Mouse (Mus musculus) lung, embryonic 15.5 days (tissue): ENCODE results near the gene Oprd1. TPM values are rescaled to one million over a fixed set of nuclear protein-coding genes. Genes with fewer than 3 reads are reported as not detected.

Source experiments
- ATAC-seq: fragments of 200-750 bp; cut with Nextera tagmentation; 2 replicates; pipeline ENCODE4 v1.8.0; 2017; ENCODE audit warnings: moderate number of reproducible peaks, borderline replicate concordance; ENCODE audit not compliant: low FRiP score, low TSS enrichment; ENCODE audit errors: extremely low read depth
- H3K27ac ChIP-seq: fragments of 300-500 bp; sonication (generic); 2 replicates; pipeline ENCODE4 v1.5.1; 2015; ENCODE audit warnings: moderate library complexity, mild to moderate bottlenecking, inconsistent platforms
- H3K27me3 ChIP-seq: fragments of 300-500 bp; sonication (generic); 2 replicates; pipeline ENCODE4 v1.6.1; 2015; ENCODE audit warnings: inconsistent platforms
- H3K36me3 ChIP-seq: fragments of 300-500 bp; sonication (generic); 2 replicates; pipeline ENCODE4 v1.6.1; 2015; ENCODE audit warnings: inconsistent platforms
- H3K4me1 ChIP-seq: fragments of 300-500 bp; sonication (generic); 2 replicates; pipeline ENCODE4 v1.6.1; 2015; ENCODE audit warnings: inconsistent platforms
- H3K4me2 ChIP-seq: fragments of 300-500 bp; sonication (generic); 2 replicates; pipeline ENCODE4 v1.6.1; 2015; ENCODE audit warnings: inconsistent platforms, mild to moderate bottlenecking, moderate library complexity
- H3K4me3 ChIP-seq: fragments of 300-500 bp; sonication (generic); 2 replicates; pipeline ENCODE4 v1.5.1; 2015; ENCODE audit warnings: mild to moderate bottlenecking, inconsistent platforms
- H3K9ac ChIP-seq: fragments of 300-500 bp; sonication (generic); 2 replicates; pipeline ENCODE4 v1.6.1; 2015; ENCODE audit warnings: inconsistent platforms
- H3K9me3 ChIP-seq: fragments of 300-500 bp; sonication (generic); 2 replicates; pipeline ENCODE4 v1.6.1; 2016; ENCODE audit warnings: inconsistent platforms
- WGBS: fragments of 180-500 bp; shearing (Covaris S2); methylation state at CpG from one replicate; pipeline ENCODE4 v1.1.7; 2015; 5-methylcytosine and 5-hydroxymethylcytosine counted together
- polyA plus RNA-seq: library from polyadenylated mRNA; unstranded; fragments of >200 nt; fragmentation: Nextera tagmentation; extraction: Ambion mirVana; gene quantifications from 2 replicates; pipeline ENCODE4 v1.2.1, GENCODE M21; 2015

Gene Oprd1
- polyA plus RNA-seq, 1 experiment from 2014 or later = 0.06 TPM

DNA sequence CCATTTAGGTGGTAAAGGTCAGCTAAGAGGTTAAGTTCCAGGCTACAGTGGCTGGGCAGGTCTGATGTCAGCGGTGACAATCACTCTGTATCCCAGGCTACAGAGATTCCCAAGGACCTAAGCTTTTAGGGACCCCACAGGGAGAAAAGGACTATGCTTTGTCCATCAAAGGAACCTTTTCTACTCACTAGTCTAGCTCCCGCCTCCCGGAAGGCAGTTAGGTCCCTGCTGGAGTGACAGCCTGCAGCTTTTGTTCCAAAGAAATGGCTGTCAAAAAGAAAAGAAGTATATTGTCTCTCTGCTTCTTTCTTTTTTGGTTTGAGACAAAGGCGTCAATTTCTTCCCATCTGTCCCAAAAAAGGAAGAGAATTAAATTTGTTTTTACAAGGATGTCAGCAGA, 33.1 kb downstream of the Oprd1 start:
- H3K27me3 ChIP-seq = peaks cover 10% of the 10 kb centered on the region
- no peak overlapping the region for H3K4me3 ChIP-seq
- WGBS = 79% methylated on average over 4 of the region's 4 CpGs
- H3K4me2 ChIP-seq = no peak overlapping the region
- ATAC-seq = no peak
- H3K9ac ChIP-seq = no peak overlapping the region
- H3K27ac ChIP-seq = no peak overlapping the region
- no peaks in the 10 kb centered on the region for H3K36me3 ChIP-seq
- 0 out of 2 replicates have a peak, but pooled peaks cover 4% of the 10 kb centered on the region for H3K4me1 ChIP-seq
- H3K9me3 ChIP-seq = no peaks in the 10 kb centered on the region

GRCm38 (mm10) chr4:132108221-132108620, 36.1 kb downstream of the Oprd1 start:
- H3K4me1 ChIP-seq = 0 out of 2 replicates have a peak, but pooled peaks cover under 1% of the 10 kb centered on the region
- H3K9ac ChIP-seq = no peak overlapping the region
- no peak overlapping the region for H3K4me3 ChIP-seq
- H3K27ac ChIP-seq = no peak overlapping the region
- H3K36me3 ChIP-seq = no peaks in the 10 kb centered on the region
- 88% methylated on average over 7 of the region's 7 CpGs for WGBS
- peaks cover 4% of the 10 kb centered on the region for H3K27me3 ChIP-seq
- ATAC-seq = no peak
- H3K4me2 ChIP-seq = no peak overlapping the region
- H3K9me3 ChIP-seq = no peaks in the 10 kb centered on the region

GRCm38 (mm10) chr4:132101152-132101551, 43.1 kb downstream of the Oprd1 start:
- Histone ChIP-seq H3K9me3 (no peaks in the 10 kb centered on the region), H3K27me3 (no peaks in the 10 kb centered on the region), H3K4me2 (no peak overlapping the region), H3K4me3 (no peak overlapping the region), H3K36me3 (no peaks in the 10 kb centered on the region), H3K4me1 (peaks cover 2% of the 10 kb centered on the region; the same call in 1 of the 2 replicates), H3K9ac (no peak overlapping the region), H3K27ac (no peak overlapping the region)
- WGBS = 21% methylated on average over 3 of the region's 3 CpGs
- no peak for ATAC-seq

DNA sequence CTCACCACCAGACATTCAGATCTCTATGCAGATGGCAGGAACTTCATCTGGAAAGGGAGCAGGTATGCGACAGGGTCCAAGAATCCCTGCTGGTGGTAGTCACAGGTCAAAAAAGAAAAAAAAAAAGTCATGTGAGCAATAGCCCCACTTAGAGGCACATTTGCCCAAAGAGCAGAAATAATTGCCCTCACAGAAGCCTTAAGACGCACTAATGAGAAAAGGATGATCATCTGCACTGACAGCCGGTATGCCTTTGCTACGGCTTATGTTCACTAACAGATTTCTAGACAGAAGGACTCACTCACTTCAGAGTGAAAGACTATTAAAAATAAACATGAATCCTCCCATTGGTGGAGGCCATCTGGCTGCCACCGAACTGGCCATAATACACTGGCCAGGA, 44.7 kb downstream of the Oprd1 start:
- H3K9me3 ChIP-seq = no peaks in the 10 kb centered on the region
- H3K4me1 ChIP-seq = peaks cover 2% of the 10 kb centered on the region; the same call in 1 of the 2 replicates
- 47% methylated on average over 5 of the region's 5 CpGs for WGBS
- H3K27ac ChIP-seq = no peak overlapping the region
- no peaks in the 10 kb centered on the region for H3K36me3 ChIP-seq
- H3K4me3 ChIP-seq = no peak overlapping the region
- ATAC-seq = no peak
- no peaks in the 10 kb centered on the region for H3K27me3 ChIP-seq
- H3K4me2 ChIP-seq = no peak overlapping the region
- no peak overlapping the region for H3K9ac ChIP-seq

- peaks cover 2% of the 10 kb centered on the region; the same call in 1 of the 2 replicates for H3K4me1 ChIP-seq
- no peak overlapping the region for H3K9ac ChIP-seq
- no peak overlapping the region for H3K4me2 ChIP-seq
- no peaks in the 10 kb centered on the region for H3K36me3 ChIP-seq
- no peaks in the 10 kb centered on the region for H3K9me3 ChIP-seq
- ATAC-seq = no peak
- no peak overlapping the region for H3K27ac ChIP-seq
- no peak overlapping the region for H3K4me3 ChIP-seq
- H3K27me3 ChIP-seq = no peaks in the 10 kb centered on the region
- 67% methylated on average over 7 of the region's 7 CpGs for WGBS
These were observed 49.2 kb downstream of the Oprd1 start for GRCm38 (mm10) chr4:132095043-132095442.

DNA sequence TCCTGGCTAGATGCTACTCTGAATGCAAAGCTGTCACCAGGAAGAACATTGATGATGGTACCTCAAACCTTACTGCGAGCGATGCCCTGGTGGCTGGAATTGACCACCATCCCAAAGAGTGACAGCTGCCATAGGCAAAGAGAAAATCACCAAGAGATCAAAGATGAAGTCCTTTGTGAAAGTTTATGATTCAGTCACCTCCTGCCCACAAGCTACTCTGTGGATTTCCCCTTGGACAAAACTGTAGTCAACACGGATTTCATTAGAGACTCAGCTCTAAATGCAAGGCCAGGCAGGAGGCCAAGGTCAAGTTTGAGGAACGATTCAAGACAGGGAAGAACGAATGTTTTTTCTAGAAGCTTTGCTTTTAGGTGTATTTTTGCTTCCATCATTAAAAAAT, 50.4 kb downstream of the Oprd1 start:
- Histone ChIP-seq H3K4me2 (no peak overlapping the region), H3K4me1 (peaks cover 2% of the 10 kb centered on the region; the same call in 1 of the 2 replicates), H3K4me3 (no peak overlapping the region), H3K9ac (no peak overlapping the region), H3K27ac (no peak overlapping the region), H3K9me3 (no peaks in the 10 kb centered on the region), H3K27me3 (no peaks in the 10 kb centered on the region), H3K36me3 (no peaks in the 10 kb centered on the region)
- 76% methylated on average over 5 of the region's 5 CpGs for WGBS
- no peak for ATAC-seq

DNA sequence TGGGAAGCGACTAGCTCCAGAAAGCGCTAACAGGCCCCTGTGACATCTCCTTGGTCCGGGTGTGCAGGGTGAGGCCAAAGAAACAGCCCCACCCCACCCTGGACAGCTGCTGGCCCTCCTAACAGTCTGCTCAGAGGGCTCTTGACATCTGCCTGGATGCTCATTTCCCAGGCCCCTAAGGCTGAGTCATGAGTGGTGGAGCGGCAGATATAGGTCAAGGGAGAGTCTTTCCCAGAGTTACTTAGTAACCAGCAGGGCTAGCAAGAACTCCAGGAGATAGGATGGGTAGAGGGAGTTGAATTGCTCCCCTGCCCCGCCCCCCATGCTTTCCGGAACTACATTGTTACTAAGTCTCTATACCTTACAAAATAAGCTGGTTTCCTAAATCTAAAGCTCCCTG, 51.1 kb downstream of the Oprd1 start:
- H3K4me2 ChIP-seq = no peak overlapping the region
- no peaks in the 10 kb centered on the region for H3K36me3 ChIP-seq
- H3K4me1 ChIP-seq = peaks cover 2% of the 10 kb centered on the region; the same call in 1 of the 2 replicates
- no peak overlapping the region for H3K27ac ChIP-seq
- no peak for ATAC-seq
- no peaks in the 10 kb centered on the region for H3K9me3 ChIP-seq
- H3K9ac ChIP-seq = no peak overlapping the region
- 63% methylated on average over 6 of the region's 6 CpGs for WGBS
- no peak overlapping the region for H3K4me3 ChIP-seq
- H3K27me3 ChIP-seq = no peaks in the 10 kb centered on the region

GRCm38 (mm10) chr4:132088921-132089320, 55.4 kb downstream of the Oprd1 start:
- Histone ChIP-seq H3K27me3 (no peaks in the 10 kb centered on the region), H3K4me3 (no peak overlapping the region), H3K27ac (no peak overlapping the region), H3K4me2 (no peak overlapping the region), H3K9me3 (no peaks in the 10 kb centered on the region), H3K4me1 (no peaks in the 10 kb centered on the region), H3K36me3 (no peaks in the 10 kb centered on the region), H3K9ac (no peak overlapping the region)
- no peak for ATAC-seq
- WGBS = 16% methylated on average over 7 of the region's 7 CpGs

DNA sequence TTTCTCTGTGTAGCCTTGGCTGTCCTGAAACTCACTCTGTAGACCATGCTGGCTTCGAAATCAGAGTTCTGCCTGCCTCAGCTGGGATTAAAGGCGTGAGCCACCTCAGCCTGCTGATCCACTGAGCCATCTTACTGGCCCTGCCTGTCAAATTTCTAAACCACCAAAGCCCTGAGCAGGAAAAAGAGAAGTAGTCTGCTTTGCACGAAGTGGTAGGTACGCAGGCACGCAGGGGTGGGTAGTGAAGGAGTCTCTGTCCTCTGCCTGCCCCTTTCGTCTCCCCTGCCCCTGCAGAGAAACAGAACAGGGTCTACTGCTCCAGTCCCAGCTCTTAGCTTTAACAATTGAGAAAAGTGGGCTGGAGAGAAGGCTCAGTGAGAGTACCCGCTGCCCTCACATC, 59.2 kb downstream of the Oprd1 start:
- Histone ChIP-seq H3K4me1 (no peaks in the 10 kb centered on the region), H3K27me3 (no peaks in the 10 kb centered on the region), H3K27ac (no peak overlapping the region), H3K9me3 (no peaks in the 10 kb centered on the region), H3K36me3 (no peaks in the 10 kb centered on the region), H3K4me3 (no peak overlapping the region), H3K4me2 (no peak overlapping the region), H3K9ac (no peak overlapping the region)
- 72% methylated on average over 7 of the region's 7 CpGs for WGBS
- ATAC-seq = no peak

GRCm38 (mm10) chr4:132080492-132080983, 63.7 kb downstream of the Oprd1 start:
- no peak overlapping the region for H3K9ac ChIP-seq
- no peak overlapping the region for H3K4me2 ChIP-seq
- peaks cover 16% of the 10 kb centered on the region for H3K4me1 ChIP-seq
- no peak for ATAC-seq
- no peaks in the 10 kb centered on the region for H3K9me3 ChIP-seq
- H3K27ac ChIP-seq = no peak overlapping the region
- H3K4me3 ChIP-seq = no peak overlapping the region
- 62% methylated on average over 4 of the region's 4 CpGs for WGBS
- no peaks in the 10 kb centered on the region for H3K27me3 ChIP-seq
- no peaks in the 10 kb centered on the region for H3K36me3 ChIP-seq

GRCm38 (mm10) chr4:132079555-132080275, 64.6 kb downstream of the Oprd1 start:
- no peak for ATAC-seq
- Histone ChIP-seq H3K27ac (no peak overlapping the region), H3K9ac (no peak overlapping the region), H3K4me1 (peaks cover 16% of the 10 kb centered on the region), H3K4me3 (no peak overlapping the region), H3K36me3 (no peaks in the 10 kb centered on the region), H3K27me3 (no peaks in the 10 kb centered on the region), H3K9me3 (no peaks in the 10 kb centered on the region), H3K4me2 (peak overlapping the region; percentile 41; the same call in 1 of the 2 replicates)
- 9% methylated on average over 19 of the region's 19 CpGs for WGBS

DNA sequence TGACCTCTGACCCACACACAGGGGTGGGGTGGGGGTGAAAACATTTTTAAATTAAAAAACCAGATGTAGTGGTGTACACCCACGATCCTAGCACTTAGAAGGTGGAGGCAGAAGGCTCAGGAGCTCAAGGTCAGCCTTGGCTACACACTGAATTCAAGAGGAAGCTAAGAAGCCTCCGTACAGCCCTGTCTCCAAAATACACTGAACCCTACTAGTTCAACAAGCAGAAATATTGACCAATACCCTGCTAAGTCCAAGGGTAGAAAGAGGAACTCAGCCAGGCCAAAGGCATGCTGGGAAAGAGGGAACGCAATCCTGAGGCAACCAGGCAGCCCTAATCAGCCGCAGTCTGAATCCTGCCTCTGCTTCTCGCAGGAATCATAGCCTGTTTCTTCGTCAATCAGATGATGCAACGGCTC, 66.0 kb downstream of the Oprd1 start:
- Histone ChIP-seq H3K9ac (no peak overlapping the region), H3K4me2 (no peak overlapping the region)

More for the DNA sequence above, 66.0 kb downstream of the Oprd1 start:
- Histone ChIP-seq H3K36me3 (no peaks in the 10 kb centered on the region), H3K27ac (no peak overlapping the region), H3K4me1 (peaks cover 25% of the 10 kb centered on the region), H3K4me3 (no peak overlapping the region), H3K9me3 (no peaks in the 10 kb centered on the region), H3K27me3 (no peaks in the 10 kb centered on the region)
- ATAC-seq = no peak
- WGBS = 70% methylated on average over 7 of the region's 7 CpGs
